In the genomic region with DNA sequence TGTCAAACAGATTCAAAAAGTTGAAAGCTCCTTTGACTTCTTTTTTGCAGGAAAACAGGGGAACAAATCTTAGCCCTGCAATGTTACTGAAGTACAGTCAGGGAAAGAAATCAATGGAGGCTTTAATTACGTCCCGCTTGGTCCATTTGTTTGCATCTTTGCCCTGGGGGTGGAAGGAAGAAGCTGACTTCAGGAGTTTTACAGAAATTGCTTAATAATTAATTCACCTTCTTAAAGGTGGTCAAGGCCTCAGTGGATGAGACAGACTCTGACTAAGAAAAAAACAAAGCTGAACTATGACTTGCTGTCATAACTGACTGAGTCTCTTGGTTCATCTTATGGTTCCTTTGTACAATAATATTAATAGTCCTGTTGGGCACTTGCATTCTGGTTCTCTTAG, we compare ENCODE assay signal across 21 mouse cellular contexts. TPM values are rescaled to one million over a fixed set of nuclear protein-coding genes. Genes with fewer than 3 reads are reported as not detected.
A peak's percentile ranks its signal among the peaks of the same experiment; 100 is the strongest.
DNase-seq lines count a peak whose midpoint lies in the region; ATAC-seq and TF ChIP-seq lines count a peak whose summit lies in the region.
"Had no signal": no experiment of that assay in that cellular context is flagged by ENCODE, and none has a peak within 500 bp of the region (broad histone marks: within the 10 kb centered on the region; RNA-seq: fewer than 3 reads in every experiment).

No protein-coding gene starts in this region.

- H3K9me3 ChIP-seq in kidney, postnatal 0 days (replicated peaks; ENCODE audit: low read length), result no peaks in the 10 kb centered on the region
- no peaks in the 10 kb centered on the region for H3K9me3 ChIP-seq in liver, embryonic 12.5 days (replicated peaks)
- H3K9me3 ChIP-seq: embryonic facial prominence, embryonic 12.5 days; embryonic facial prominence, embryonic 15.5 days; hindbrain, embryonic 12.5 days; hindbrain, embryonic 15.5 days had no signal

- H3K27ac ChIP-seq in kidney, postnatal 0 days, result no peak overlapping the region; the same call in 1 of the 2 replicates
- H3K27ac ChIP-seq in liver, embryonic 12.5 days, result no peak overlapping the region
- H3K27ac ChIP-seq: embryonic facial prominence, embryonic 12.5 days; embryonic facial prominence, embryonic 15.5 days; gastrocnemius, adult 2 months; hindbrain, embryonic 12.5 days; hindbrain, embryonic 15.5 days had no signal

- no peak overlapping the region for H3K4me2 ChIP-seq in kidney, postnatal 0 days (ENCODE audit: low read length)
- H3K4me2 ChIP-seq in liver, embryonic 12.5 days, result no peak overlapping the region
- H3K4me2 ChIP-seq: embryonic facial prominence, embryonic 12.5 days; embryonic facial prominence, embryonic 15.5 days; heart, embryonic 11.5 days; hindbrain, embryonic 12.5 days; hindbrain, embryonic 15.5 days had no signal

- peak; percentile 63 for ATAC-seq in kidney, postnatal 0 days (replicated peaks; ENCODE audit: low FRiP score, low read depth)
- ATAC-seq in liver, embryonic 12.5 days, result no peak
- ATAC-seq: forebrain, embryonic 14.5 days; forebrain, postnatal 0 days had no signal

- H3K9ac ChIP-seq in kidney, postnatal 0 days (ENCODE audit: low read depth, low read length), result no peak overlapping the region
- no peak overlapping the region for H3K9ac ChIP-seq in liver, embryonic 12.5 days
- H3K9ac ChIP-seq: embryonic facial prominence, embryonic 12.5 days; embryonic facial prominence, embryonic 15.5 days; forebrain, postnatal 0 days; hindbrain, embryonic 12.5 days; hindbrain, embryonic 15.5 days had no signal

- peak; percentile 21 for DNase-seq in kidney, adult 11 months
- DNase-seq in kidney, adult 18-20 months, result no peak
- peak; percentile 66 for DNase-seq in kidney, adult 9 months
- DNase-seq in kidney, postnatal 10 days, result no peak
- no peak for DNase-seq in kidney, postnatal 0 days (ENCODE audit: low spot score)
- DNase-seq: adrenal gland, postnatal 10 days; cerebellum, adult 11 months; cerebellum, adult 2 months; cerebellum, adult 9-11 months; cerebellum, postnatal 25 days; forebrain, postnatal 0 days; gastrocnemius, adult 2 months; gastrocnemius, postnatal 14 days; heart, adult 11 months had no signal

- H3K36me3 ChIP-seq in kidney, postnatal 0 days (ENCODE audit: insufficient read depth, low read length), result no peaks in the 10 kb centered on the region
- no peaks in the 10 kb centered on the region for H3K36me3 ChIP-seq in liver, embryonic 12.5 days
- H3K36me3 ChIP-seq: embryonic facial prominence, embryonic 12.5 days; embryonic facial prominence, embryonic 15.5 days; hindbrain, embryonic 12.5 days; hindbrain, embryonic 15.5 days had no signal

- 57% methylated on average over 2 of the region's 2 CpGs for WGBS in kidney, postnatal 0 days
- 87% methylated on average over 2 of the region's 2 CpGs for WGBS in liver, embryonic 12.5 days (ENCODE audit: insufficient replicate concordance)

- no peak for TF ChIP-seq CTCF in kidney, postnatal 0 days (IDR thresholded peaks at IDR 0.05; ENCODE audit: low read depth)

- no peaks in the 10 kb centered on the region for H3K4me1 ChIP-seq in kidney, postnatal 0 days (replicated peaks; ENCODE audit: insufficient read depth, low read length)
- peaks cover 6% of the 10 kb centered on the region; the same call in 1 of the 2 replicates for H3K4me1 ChIP-seq in liver, embryonic 12.5 days
- H3K4me1 ChIP-seq: embryonic facial prominence, embryonic 12.5 days; embryonic facial prominence, embryonic 15.5 days; hindbrain, embryonic 12.5 days; hindbrain, embryonic 15.5 days had no signal

- H3K4me3 ChIP-seq in kidney, postnatal 0 days (replicated peaks; ENCODE audit: low read depth, low read length), result no peak overlapping the region
- H3K4me3 ChIP-seq in liver, embryonic 12.5 days, result no peak overlapping the region
- H3K4me3 ChIP-seq: embryonic facial prominence, embryonic 12.5 days; embryonic facial prominence, embryonic 15.5 days; gastrocnemius, adult 2 months; hindbrain, embryonic 12.5 days; hindbrain, embryonic 15.5 days had no signal

- H3K27me3 ChIP-seq in kidney, postnatal 0 days (ENCODE audit: insufficient read depth, low read length), result no peaks in the 10 kb centered on the region
- no peaks in the 10 kb centered on the region for H3K27me3 ChIP-seq in liver, embryonic 12.5 days (replicated peaks)
- H3K27me3 ChIP-seq: embryonic facial prominence, embryonic 12.5 days; embryonic facial prominence, embryonic 15.5 days; hindbrain, embryonic 12.5 days; hindbrain, embryonic 15.5 days had no signal

RNA-seq across cellular contexts. Expression of gene Car2, which starts 59.6 kb away (rescaled TPM):
- polyA plus RNA-seq in kidney, postnatal 0 days (2015; fragmentation: Nextera tagmentation; extraction: Ambion mirVana), result 206 and 224 TPM in 2 replicates
- 2,168 and 2,210 TPM in 2 replicates for polyA plus RNA-seq in liver, embryonic 12.5 days (2016; fragmentation: Nextera tagmentation; extraction: Ambion mirVana)

Comparison
In these comparisons a context has a peak if more than half of its experiments do, and no peak if none do; other contexts are left out.
1. DNase-seq: peak in kidney, adult 11 months (single experiment) and kidney, adult 9 months (single experiment); none in kidney, adult 18-20 months (single experiment), kidney, postnatal 10 days (single experiment) and kidney, postnatal 0 days (single experiment).